Mouse (Mus musculus) heart, embryonic 16.5 days (tissue): Measurements from ENCODE around the gene Vta1. TPM values are rescaled to one million over a fixed set of nuclear protein-coding genes. Genes with fewer than 3 reads are reported as not detected.

Experiments
- polyA plus RNA-seq: library from polyadenylated mRNA; unstranded; fragments of >200 nt; fragmentation: Nextera tagmentation; extraction: Ambion mirVana; gene quantifications from 2 replicates; pipeline ENCODE4 v1.2.1, GENCODE M21; 2015

The Vta1 gene
- polyA plus RNA-seq, 1 experiment from 2014 or later = 83.0 TPM

Other genes starting within 250 kb of the Vta1 start
- gene Adgrg6, start 159.9 kb downstream of the Vta1 start, polyA plus RNA-seq = 8.6 and 10.3 TPM in 2 replicates
- 0.26 TPM in 1 of 2 replicates, not detected in the other for gene Nmbr, start within 50 bp of the Vta1 start, polyA plus RNA-seq
- not detected in 2 replicates for gene Gje1, start 12.7 kb upstream of the Vta1 start, polyA plus RNA-seq